Mouse (Mus musculus) MEL (cell line): ENCODE measurements at regions not wholly inside any gene's neighbourhood (a gene's known extent, or its start where the extent isn't known, plus 50 kb on each side); places are given as distances from the start of the nearest gene placed in this dataset.

ENCODE experiments used
- DNase-seq: peaks from one replicate; pipeline ENCODE4 v3.0.0; 2011; ENCODE audit warnings: low read depth, low spot score
- H3K27ac ChIP-seq: 2 replicates; pipeline ENCODE4 v1.5.1; 2012; ENCODE audit warnings: low read depth, mild to moderate bottlenecking, control low read depth, low read length, moderate library complexity; ENCODE audit not compliant: control insufficient read depth
- H3K27me3 ChIP-seq, 2 experiments: fragments of 150-350 bp in 1 of 2; sonication (generic) in 1 of 2; 2 replicates each; pipeline ENCODE4 v1.6.1; 2012; ENCODE audit warnings: low read length in 2 of 2, mild to moderate bottlenecking in 2 of 2, improper control_type of control experiment in 1 of 2, moderate library complexity in 1 of 2; ENCODE audit not compliant: insufficient read depth in 2 of 2, control insufficient read depth in 1 of 2
- H3K36me3 ChIP-seq, 2 experiments: 2 replicates each; pipeline ENCODE4 v1.6.1; 2012 to 2014; ENCODE audit warnings: low read length in 2 of 2, improper control_type of control experiment in 1 of 2, inconsistent platforms in 1 of 2, mild to moderate bottlenecking in 1 of 2; ENCODE audit not compliant: insufficient read depth in 2 of 2, control insufficient read depth in 1 of 2
- H3K4me1 ChIP-seq, 2 experiments: fragments of 150-350 bp in 1 of 2; sonication (generic) in 1 of 2; 2 replicates each; pipeline ENCODE4 v1.6.1; 2012; ENCODE audit warnings: low read length in 2 of 2, improper control_type of control experiment in 1 of 2, mild to moderate bottlenecking in 1 of 2; ENCODE audit not compliant: insufficient read depth in 2 of 2, control insufficient read depth in 1 of 2
- H3K4me3 ChIP-seq, 2 experiments: fragments of 150-350 bp in 1 of 2; sonication (generic) in 1 of 2; 2 replicates each; pipeline ENCODE4 v1.5.1; 2012; ENCODE audit warnings: low read depth in 2 of 2, low read length in 2 of 2, mild to moderate bottlenecking in 2 of 2, moderate library complexity in 2 of 2, control low read depth in 1 of 2, improper control_type of control experiment in 1 of 2; ENCODE audit not compliant: control insufficient read depth in 1 of 2, insufficient read depth in 1 of 2
- H3K79me2 ChIP-seq: 2 replicates; pipeline ENCODE4 v1.6.1; 2012; ENCODE audit warnings: mild to moderate bottlenecking, low read length, moderate library complexity; ENCODE audit not compliant: control insufficient read depth, poor library complexity, insufficient read depth
- H3K9ac ChIP-seq: 2 replicates; pipeline ENCODE4 v1.6.1; 2012; ENCODE audit warnings: low read depth, mild to moderate bottlenecking, control low read depth, low read length, moderate library complexity; ENCODE audit not compliant: control insufficient read depth, poor library complexity, severe bottlenecking
- H3K9me3 ChIP-seq: fragments of 150-350 bp; sonication (generic); replicated peaks from 2 replicates; pipeline ENCODE4 v1.6.1; 2012; ENCODE audit warnings: mild to moderate bottlenecking, low read length, improper control_type of control experiment, moderate library complexity; ENCODE audit not compliant: insufficient read depth
- CHD1 ChIP-seq: IDR thresholded peaks from 2 replicates; pipeline ENCODE4 v1.6.1; 2012; ENCODE audit warnings: low read depth, mild to moderate bottlenecking, inconsistent platforms, low read length, improper control_type of control experiment
- CHD2 ChIP-seq: IDR thresholded peaks from 2 replicates; pipeline ENCODE4 v1.6.1; 2011; ENCODE audit warnings: low read length, improper control_type of control experiment
- CTCF ChIP-seq, 3 experiments: IDR thresholded peaks in 2 of 3; conservative IDR thresholded peaks in 1 of 3; 2 replicates each; pipeline ENCODE4 v1.5.1; 2011 to 2012; ENCODE audit warnings: low read length in 3 of 3, low read depth in 2 of 3, mild to moderate bottlenecking in 2 of 3, improper control_type of control experiment in 1 of 3, inconsistent platforms in 1 of 3, mixed read lengths in 1 of 3, moderate library complexity in 1 of 3; ENCODE audit not compliant: control insufficient read depth in 1 of 3, insufficient read depth in 1 of 3, poor library complexity in 1 of 3, severe bottlenecking in 1 of 3
- ELF1 ChIP-seq: IDR thresholded peaks from 2 replicates; pipeline ENCODE4 v1.6.1; 2014; ENCODE audit warnings: low read depth, mild to moderate bottlenecking, inconsistent platforms, low read length, improper control_type of control experiment, moderate library complexity
- ETS1 ChIP-seq: IDR thresholded peaks from 2 replicates; pipeline ENCODE4 v1.6.1; 2012; ENCODE audit warnings: low read depth, mild to moderate bottlenecking, inconsistent platforms, low read length, improper control_type of control experiment, moderate library complexity
- GABPA ChIP-seq: IDR thresholded peaks from 2 replicates; pipeline ENCODE4 v1.6.1; 2012; ENCODE audit warnings: low read depth, mild to moderate bottlenecking, inconsistent platforms, low read length, improper control_type of control experiment, moderate library complexity
- MAFK ChIP-seq: IDR thresholded peaks from 2 replicates; pipeline ENCODE4 v1.6.1; 2011; ENCODE audit warnings: low read depth, mild to moderate bottlenecking, low read length, improper control_type of control experiment, borderline replicate concordance
- MAX ChIP-seq: IDR thresholded peaks from 2 replicates; pipeline ENCODE4 v1.6.1; 2011; ENCODE audit warnings: low read length, improper control_type of control experiment
- MEF2A ChIP-seq: IDR thresholded peaks from 2 replicates; pipeline ENCODE4 v1.6.1; 2014; ENCODE audit warnings: low read depth, mild to moderate bottlenecking, inconsistent platforms, low read length, improper control_type of control experiment; ENCODE audit not compliant: poor library complexity, insufficient replicate concordance, severe bottlenecking; ENCODE audit errors: extremely low read depth
- MXI1 ChIP-seq: IDR thresholded peaks from 2 replicates; pipeline ENCODE4 v1.6.1; 2011; ENCODE audit warnings: mild to moderate bottlenecking, low read depth, low read length, improper control_type of control experiment
- MYC ChIP-seq: IDR thresholded peaks from 2 replicates; pipeline ENCODE4 v1.6.1; 2011; ENCODE audit warnings: low read depth, mild to moderate bottlenecking, low read length, improper control_type of control experiment, moderate library complexity
- NRF1 ChIP-seq: IDR thresholded peaks from 2 replicates; pipeline ENCODE4 v1.6.1; 2014; ENCODE audit warnings: low read depth, mild to moderate bottlenecking, inconsistent platforms, low read length, improper control_type of control experiment, moderate library complexity; ENCODE audit not compliant: poor library complexity, insufficient read depth, severe bottlenecking
- POLR2A ChIP-seq, 2 experiments: IDR thresholded peaks; 2 replicates each; pipeline ENCODE4 v1.6.1; 2011 to 2012; ENCODE audit warnings: low read length in 2 of 2, mild to moderate bottlenecking in 2 of 2, control low read depth in 1 of 2, improper control_type of control experiment in 1 of 2, low read depth in 1 of 2, moderate library complexity in 1 of 2; ENCODE audit not compliant: control insufficient read depth in 1 of 2, insufficient read depth in 1 of 2, poor library complexity in 1 of 2
- POLR2AphosphoS5 ChIP-seq: IDR thresholded peaks from 2 replicates; pipeline ENCODE4 v1.6.1; 2012; ENCODE audit warnings: low read depth, borderline replicate concordance, mild to moderate bottlenecking, inconsistent platforms, low read length, moderate library complexity, mixed read lengths
- RAD21 ChIP-seq: IDR thresholded peaks from 2 replicates; pipeline ENCODE4 v1.6.1; 2011; ENCODE audit warnings: mild to moderate bottlenecking, low read depth, low read length, improper control_type of control experiment
- RCOR1 ChIP-seq: IDR thresholded peaks from 2 replicates; pipeline ENCODE4 v1.6.1; 2012; ENCODE audit warnings: low read depth, mild to moderate bottlenecking, inconsistent platforms, low read length, improper control_type of control experiment
- SIN3A ChIP-seq: IDR thresholded peaks from 2 replicates; pipeline ENCODE4 v1.6.1; 2012; ENCODE audit warnings: low read length, improper control_type of control experiment, inconsistent platforms
- TAL1 ChIP-seq: IDR thresholded peaks from 2 replicates; pipeline ENCODE4 v1.6.1; 2012; ENCODE audit warnings: mild to moderate bottlenecking, inconsistent platforms, low read length, moderate library complexity, mixed read lengths
- TBP ChIP-seq: IDR thresholded peaks from 2 replicates; pipeline ENCODE4 v1.8.0; 2011; ENCODE audit warnings: low read depth, low read length, improper control_type of control experiment
- TCF12 ChIP-seq: IDR thresholded peaks from 2 replicates; pipeline ENCODE4 v1.6.1; 2014; ENCODE audit warnings: low read depth, mild to moderate bottlenecking, inconsistent platforms, low read length, improper control_type of control experiment, moderate library complexity
- UBTF ChIP-seq: IDR thresholded peaks from 2 replicates; pipeline ENCODE4 v1.6.1; 2012; ENCODE audit warnings: low read depth, mild to moderate bottlenecking, inconsistent platforms, low read length, improper control_type of control experiment, moderate library complexity, borderline replicate concordance; ENCODE audit not compliant: insufficient read depth
- ZC3H11A ChIP-seq: IDR thresholded peaks from 2 replicates; pipeline ENCODE4 v1.6.1; 2012; ENCODE audit warnings: low read depth, mild to moderate bottlenecking, inconsistent platforms, low read length, improper control_type of control experiment
- ZMIZ1 ChIP-seq: IDR thresholded peaks from 2 replicates; pipeline ENCODE4 v1.6.1; 2012; ENCODE audit warnings: low read depth, mild to moderate bottlenecking, inconsistent platforms, low read length, improper control_type of control experiment, moderate library complexity

- TF ChIP-seq SIN3A = peak; percentile 85
- 0 out of 2 replicates have a peak, but pooled peaks have one; percentile 47 for TF ChIP-seq ZMIZ1
- peak; percentile 30; the same call in 1 of the 2 replicates for TF ChIP-seq MAX
- TF ChIP-seq TBP = peak; percentile 55; the same call in 1 of the 2 replicates
- peak; percentile 74 for TF ChIP-seq RAD21
Observed at GRCm38 (mm10) chr16:75343028-75343901, 242.6 kb downstream of the Lipi start (continued).

DNA sequence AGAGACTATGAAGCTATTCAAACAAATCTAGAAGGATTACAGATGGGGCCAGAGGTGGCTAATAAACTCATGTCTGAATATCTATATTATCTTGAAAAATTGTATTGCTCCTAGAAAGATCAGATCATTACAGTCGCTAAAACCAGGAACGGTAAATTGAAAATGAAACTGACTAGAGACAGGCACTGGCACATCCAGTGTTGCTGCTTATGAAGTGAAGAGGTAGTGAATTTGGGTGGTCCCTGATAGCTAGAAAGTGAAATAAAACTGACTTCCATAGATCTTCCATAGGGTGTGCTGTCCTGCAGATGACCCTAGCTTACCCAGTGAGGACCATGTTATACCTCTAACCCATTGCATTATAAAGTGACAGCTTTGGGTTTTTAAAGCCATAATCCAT is 251.6 kb downstream of the Lipi start:
- Histone ChIP-seq H3K4me3 (peak overlapping the region; percentile 51 to 60), H3K4me1 (no peaks in the 10 kb centered on the region; a peak in 1 of 4 replicates), H3K9me3 (no peaks in the 10 kb centered on the region), H3K79me2 (no peaks in the 10 kb centered on the region), H3K9ac (peak overlapping the region; percentile 43), H3K27me3 (no peaks in the 10 kb centered on the region), H3K27ac (no peak overlapping the region), H3K36me3 (peaks cover 0 to 7% of the 10 kb centered on the region in 2 experiments; a peak in 2 of 4 replicates)
- peak; percentile 25 for DNase-seq
- TF ChIP-seq MAFK (no peak), CHD1 (no peak), TAL1 (no peak), POLR2AphosphoS5 (no peak), TCF12 (no peak), ETS1 (no peak), MEF2A (no peak), POLR2A (IDR thresholded peaks at IDR 0.05; ENCODE audit: control insufficient read depth in 1 of 2, insufficient read depth in 1 of 2, low read depth in 1 of 2, low read length in 2 of 2, poor library complexity in 1 of 2) (no peak), UBTF (no peak), CTCF (IDR thresholded peaks at IDR 0.05 in 2 of 3, conservative IDR thresholded peaks at IDR 0.05 in 1 of 3; ENCODE audit: control insufficient read depth in 1 of 3, insufficient read depth in 1 of 3, low read depth in 2 of 3, low read length in 3 of 3, poor library complexity in 1 of 3, severe bottlenecking in 1 of 3) (no peak), ZMIZ1 (no peak), ELF1 (no peak), MYC (no peak), CHD2 (no peak), NRF1 (no peak), ZC3H11A (no peak), MXI1 (no peak), GABPA (no peak), RCOR1 (no peak)
